Mouse (Mus musculus) heart, embryonic 11.5 days (tissue): ENCODE measurements around the gene Gpbp1l1. TPM values are rescaled to one million over a fixed set of nuclear protein-coding genes. Genes with fewer than 3 reads are reported as not detected.
A peak's percentile ranks its signal among the peaks of the same experiment; 100 is the strongest.

Experiments
- ATAC-seq: fragments of 200-750 bp; cut with Nextera tagmentation; replicated peaks from 2 replicates; pipeline ENCODE4 v1.8.0; 2017; ENCODE audit warnings: moderate library complexity; ENCODE audit not compliant: insufficient number of reproducible peaks, low FRiP score, low TSS enrichment
- H3K27ac ChIP-seq: fragments of 300-500 bp; sonication (generic); 2 replicates; pipeline ENCODE4 v1.5.1; 2014; ENCODE audit warnings: mild to moderate bottlenecking, low read depth, low read length
- H3K27me3 ChIP-seq: fragments of 300-500 bp; sonication (generic); 2 replicates; pipeline ENCODE4 v1.6.1; 2014; ENCODE audit warnings: mild to moderate bottlenecking, low read length, mixed read lengths; ENCODE audit not compliant: control insufficient read depth, insufficient read depth
- H3K36me3 ChIP-seq: fragments of 300-500 bp; sonication (generic); 2 replicates; pipeline ENCODE4 v1.6.1; 2014; ENCODE audit warnings: mild to moderate bottlenecking, low read length, moderate library complexity, mixed read lengths; ENCODE audit not compliant: control insufficient read depth, insufficient read depth
- H3K4me1 ChIP-seq: fragments of 300-500 bp; sonication (generic); 2 replicates; pipeline ENCODE4 v1.6.1; 2014; ENCODE audit warnings: low read length; ENCODE audit not compliant: control insufficient read depth, insufficient read depth
- H3K4me2 ChIP-seq: fragments of 300-500 bp; sonication (generic); 2 replicates; pipeline ENCODE4 v1.6.1; 2014; ENCODE audit warnings: mild to moderate bottlenecking, moderate library complexity
- H3K4me3 ChIP-seq: fragments of 300-500 bp; sonication (generic); 2 replicates; pipeline ENCODE4 v1.5.1; 2014; ENCODE audit warnings: low read depth, low read length
- H3K9ac ChIP-seq: fragments of 300-500 bp; sonication (generic); 2 replicates; pipeline ENCODE4 v1.6.1; 2014; ENCODE audit warnings: mild to moderate bottlenecking, low read depth, low read length, moderate library complexity
- H3K9me3 ChIP-seq: fragments of 300-500 bp; sonication (generic); replicated peaks from 2 replicates; pipeline ENCODE4 v1.6.1; 2016; ENCODE audit warnings: low read length; ENCODE audit not compliant: control insufficient read depth
- WGBS: fragments of 180-500 bp; shearing (Covaris S2); extraction: QIAGEN DNeasy Blood & Tissue Kit; methylation state at CpG from one replicate; pipeline ENCODE4 v1.1.7; 2014; ENCODE audit not compliant: insufficient replicate concordance; 5-methylcytosine and 5-hydroxymethylcytosine counted together
- polyA plus RNA-seq: library from polyadenylated mRNA; unstranded; fragments of >200 nt; fragmentation: Nextera tagmentation; extraction: Ambion mirVana; gene quantifications from 2 replicates; pipeline ENCODE4 v1.2.1, GENCODE M21; 2014

The Gpbp1l1 gene
- 37.3 and 38.8 TPM in 2 replicates for polyA plus RNA-seq

- peak within 1 kb of the TSS; percentile 70 for H3K4me3 ChIP-seq
- H3K27ac ChIP-seq: peak within 1 kb of the TSS; percentile 91
- H3K9me3 ChIP-seq: no peaks in the 10 kb centered on the region
- H3K27me3 ChIP-seq: no peaks in the 10 kb centered on the region
- H3K9ac ChIP-seq: peak within 1 kb of the TSS; percentile 83
- peaks cover 6% of the 10 kb centered on the region for H3K4me1 ChIP-seq
- peak; percentile 95 for ATAC-seq
- H3K4me2 ChIP-seq: peak within 1 kb of the TSS; percentile 90
- H3K36me3 ChIP-seq: 0 out of 2 replicates have a peak, but pooled peaks cover under 1% of the 10 kb centered on the region
- under 1% methylated on average over 77 of the region's 78 CpGs for WGBS
These were observed at the start of gene Gpbp1l1 for GRCm38 (mm10) chr4:116557306-116558121. Gene Gpbp1l1 (plus strand): TSS chr4:116557658.

GRCm38 (mm10) chr4:116531109-116531508, 26.3 kb upstream of the Gpbp1l1 start:
- Histone ChIP-seq H3K36me3 (peaks cover 2% of the 10 kb centered on the region; the same call in 1 of the 2 replicates), H3K9me3 (no peaks in the 10 kb centered on the region), H3K9ac (no peak overlapping the region), H3K4me1 (no peaks in the 10 kb centered on the region), H3K27ac (no peak overlapping the region), H3K4me2 (no peak overlapping the region), H3K4me3 (no peak overlapping the region), H3K27me3 (no peaks in the 10 kb centered on the region)
- WGBS: 57% methylated on average over 2 of the region's 2 CpGs
- no peak for ATAC-seq

GRCm38 (mm10) chr4:116536351-116536750, 21.1 kb upstream of the Gpbp1l1 start:
- no peak for ATAC-seq
- Histone ChIP-seq H3K9me3 (no peaks in the 10 kb centered on the region), H3K27me3 (no peaks in the 10 kb centered on the region), H3K4me1 (no peaks in the 10 kb centered on the region), H3K4me3 (no peak overlapping the region), H3K27ac (no peak overlapping the region), H3K4me2 (no peak overlapping the region), H3K9ac (no peak overlapping the region), H3K36me3 (no peaks in the 10 kb centered on the region)

GRCm38 (mm10) chr4:116537737-116538136, 19.7 kb upstream of the Gpbp1l1 start:
- Histone ChIP-seq H3K9ac (no peak overlapping the region), H3K4me2 (no peak overlapping the region), H3K4me3 (no peak overlapping the region), H3K27ac (no peak overlapping the region), H3K4me1 (no peaks in the 10 kb centered on the region), H3K27me3 (no peaks in the 10 kb centered on the region), H3K9me3 (no peaks in the 10 kb centered on the region), H3K36me3 (no peaks in the 10 kb centered on the region)
- 90% methylated on average over 3 of the region's 3 CpGs for WGBS
- ATAC-seq: no peak

- WGBS: 44% methylated on average over 1 of the region's 1 CpGs
- no peaks in the 10 kb centered on the region for H3K27me3 ChIP-seq
- H3K9ac ChIP-seq: no peak overlapping the region
- ATAC-seq: no peak
- no peaks in the 10 kb centered on the region; the same call in 1 of the 2 replicates for H3K4me1 ChIP-seq
- no peak overlapping the region for H3K27ac ChIP-seq
- H3K4me2 ChIP-seq: no peak overlapping the region
- 0 out of 2 replicates have a peak, but pooled peaks cover 2% of the 10 kb centered on the region for H3K36me3 ChIP-seq
- no peak overlapping the region for H3K4me3 ChIP-seq
- H3K9me3 ChIP-seq: no peaks in the 10 kb centered on the region
These were observed 7.0 kb upstream of the Gpbp1l1 start for GRCm38 (mm10) chr4:116550432-116550831.

- no peak overlapping the region for H3K4me3 ChIP-seq
- no peaks in the 10 kb centered on the region for H3K27me3 ChIP-seq
- H3K4me2 ChIP-seq: no peak overlapping the region
- no peak for ATAC-seq
- H3K27ac ChIP-seq: no peak overlapping the region
- H3K4me1 ChIP-seq: no peaks in the 10 kb centered on the region; the same call in 1 of the 2 replicates
- 0 out of 2 replicates have a peak, but pooled peaks cover 2% of the 10 kb centered on the region for H3K36me3 ChIP-seq
- no peak overlapping the region for H3K9ac ChIP-seq
- WGBS: 83% methylated on average over 3 of the region's 3 CpGs
- no peaks in the 10 kb centered on the region for H3K9me3 ChIP-seq
These were observed 4.4 kb upstream of the Gpbp1l1 start for GRCm38 (mm10) chr4:116553035-116553434.

DNA sequence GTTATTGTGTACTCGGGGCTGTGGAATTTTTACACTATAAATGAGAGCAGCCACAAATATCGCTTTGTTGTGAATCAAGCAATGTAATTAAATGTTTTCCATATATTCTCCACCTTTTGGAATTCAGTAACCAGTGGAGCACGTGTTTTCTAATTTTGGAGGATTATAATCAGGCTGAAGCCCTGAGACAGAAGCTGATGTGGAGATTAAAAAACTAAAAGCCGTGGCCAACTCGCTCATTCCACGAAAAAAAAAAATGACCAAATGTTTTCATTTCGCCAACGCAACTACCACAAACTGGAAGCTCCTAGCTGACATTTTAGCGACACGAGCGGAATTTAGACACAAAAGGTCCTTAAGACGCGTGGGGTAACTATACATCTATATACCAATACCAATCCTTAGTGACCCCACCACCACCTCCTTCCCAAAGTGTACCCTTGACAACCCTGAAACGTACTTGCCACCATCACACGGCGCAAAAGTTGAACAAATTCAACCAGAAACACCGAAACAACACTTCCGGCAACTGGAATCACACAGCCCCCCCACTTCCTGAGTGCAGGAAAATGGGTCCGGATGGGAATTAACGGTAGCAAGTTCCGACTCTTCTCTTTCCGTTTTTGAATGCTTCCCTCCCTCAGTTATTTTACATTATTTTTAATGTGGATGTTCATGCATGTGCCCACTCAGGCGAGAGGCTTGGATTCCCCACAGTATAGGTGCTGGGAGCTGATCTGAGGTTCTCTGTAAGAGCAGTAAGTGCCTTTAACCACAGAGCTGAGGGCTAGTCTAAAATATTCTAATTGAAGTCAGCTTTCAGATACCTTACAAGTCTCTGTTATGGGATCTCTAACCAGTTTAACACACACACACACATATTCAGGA, 1.8 kb upstream of the Gpbp1l1 start, which contains the start of gene Tmem69:
Tmem69 (minus strand) TSS at position 524 of the 888 bp plus-strand sequence.
- peak within 1 kb of the TSS; percentile 70 for H3K4me3 ChIP-seq
- peak within 1 kb of the TSS; percentile 83 for H3K9ac ChIP-seq
- WGBS: 3% methylated on average over 23 of the region's 23 CpGs
- 0 out of 2 replicates have a peak, but pooled peaks cover 2% of the 10 kb centered on the region for H3K36me3 ChIP-seq
- peaks cover 6% of the 10 kb centered on the region for H3K4me1 ChIP-seq
- H3K27ac ChIP-seq: peak within 1 kb of the TSS; percentile 91
- H3K4me2 ChIP-seq: peak within 1 kb of the TSS; percentile 90
- H3K27me3 ChIP-seq: no peaks in the 10 kb centered on the region
- H3K9me3 ChIP-seq: no peaks in the 10 kb centered on the region
- ATAC-seq: no peak

- Histone ChIP-seq H3K9me3 (no peaks in the 10 kb centered on the region), H3K27ac (peak overlapping the region; percentile 91), H3K36me3 (0 out of 2 replicates have a peak, but pooled peaks cover 2% of the 10 kb centered on the region), H3K4me3 (peak overlapping the region; percentile 70), H3K4me1 (peaks cover 6% of the 10 kb centered on the region), H3K27me3 (no peaks in the 10 kb centered on the region), H3K4me2 (peak overlapping the region; percentile 90), H3K9ac (peak overlapping the region; percentile 83)
- under 1% methylated on average over 28 of the region's 28 CpGs for WGBS
- ATAC-seq: peak; percentile 93
These were observed 725 bp upstream of the Gpbp1l1 start for GRCm38 (mm10) chr4:116556561-116557305.
